Mouse (Mus musculus): ENCODE measurements at regions not wholly inside any gene's neighbourhood (a gene's known extent, or its start where the extent isn't known, plus 50 kb on each side); places are given as distances from the start of the nearest gene placed in this dataset.
"Not testable (repeated sequence)": the region's sequence is repeated elsewhere in the genome, so short reads cannot be mapped to it uniquely, and the experiment has no call there.

DNA sequence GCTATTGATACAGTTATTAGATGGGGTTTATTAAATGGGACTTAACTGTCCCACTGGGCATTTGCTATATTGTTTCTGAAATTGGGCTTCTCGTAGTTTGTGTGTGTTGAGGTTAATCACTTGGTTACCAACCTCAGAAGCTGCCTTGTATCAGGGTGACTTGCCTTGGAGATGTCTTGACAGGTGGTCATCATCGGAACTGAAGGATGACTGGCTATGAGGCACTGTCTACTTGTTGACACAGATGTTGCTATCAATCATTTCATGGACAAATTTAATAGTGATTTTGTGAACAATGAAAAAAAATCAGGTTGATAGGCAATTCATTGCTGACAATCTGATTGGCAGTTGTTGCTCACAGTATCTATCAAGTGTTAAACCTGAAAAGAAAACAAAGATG, 261.4 kb upstream of the Arhgap42 start:
- no peak overlapping the region for H3K4me3 ChIP-seq (ENCODE audit: low read length)
- no peak overlapping the region for H3K27ac ChIP-seq (ENCODE audit: low read depth, low read length)
- ATAC-seq: no peak
- no peaks in the 10 kb centered on the region for H3K4me1 ChIP-seq (ENCODE audit: control insufficient read depth, insufficient read depth, low read depth, low read length)
- H3K27me3 ChIP-seq (replicated peaks; ENCODE audit: control insufficient read depth, insufficient read depth, low read length): no peaks in the 10 kb centered on the region
- H3K9me3 ChIP-seq (ENCODE audit: control insufficient read depth, low read length): no peaks in the 10 kb centered on the region
- H3K4me2 ChIP-seq (ENCODE audit: low read length): no peak overlapping the region
- 76% methylated on average over 2 of the region's 2 CpGs for WGBS
- no peaks in the 10 kb centered on the region for H3K36me3 ChIP-seq (ENCODE audit: control insufficient read depth, insufficient read depth, low read length)
- no peak overlapping the region for H3K9ac ChIP-seq (ENCODE audit: low read depth, low read length)

DNA sequence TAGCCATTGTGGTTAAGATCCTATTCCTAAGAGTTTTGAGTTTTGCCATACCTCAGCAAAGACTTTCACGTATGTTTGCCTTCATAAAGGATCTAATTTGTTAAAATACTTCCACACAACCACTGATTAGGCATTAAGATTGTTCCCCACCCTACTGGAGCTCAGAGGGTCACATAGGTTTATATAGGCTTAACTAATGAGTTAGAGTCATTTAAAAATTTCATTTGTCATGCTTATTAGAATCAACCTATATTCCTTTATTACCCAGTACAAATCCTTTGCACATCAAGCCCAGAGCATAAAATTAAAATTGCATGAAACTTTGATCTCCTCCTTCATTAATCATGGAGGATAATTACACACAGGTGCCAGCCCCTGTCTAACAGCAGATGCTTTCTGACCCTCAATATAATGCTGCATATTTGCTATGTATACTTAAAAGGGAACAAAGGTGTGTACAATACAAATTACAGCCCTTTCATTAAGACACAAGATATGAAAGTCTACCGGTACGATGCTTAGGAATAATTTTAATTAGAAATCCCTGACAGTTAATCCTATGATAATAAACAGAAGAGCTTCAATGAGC, 254.8 kb upstream of the Arhgap42 start:
- H3K27me3 ChIP-seq (replicated peaks; ENCODE audit: control insufficient read depth, insufficient read depth, low read length): no peaks in the 10 kb centered on the region
- H3K9me3 ChIP-seq (ENCODE audit: control insufficient read depth, low read length): no peaks in the 10 kb centered on the region
- H3K27ac ChIP-seq (ENCODE audit: low read depth, low read length): no peak overlapping the region
- H3K9ac ChIP-seq (ENCODE audit: low read depth, low read length): no peak overlapping the region
- no peak overlapping the region for H3K4me2 ChIP-seq (ENCODE audit: low read length)
- 60% methylated on average over 3 of the region's 3 CpGs for WGBS
- H3K36me3 ChIP-seq (ENCODE audit: control insufficient read depth, insufficient read depth, low read length): no peaks in the 10 kb centered on the region
- H3K4me1 ChIP-seq (ENCODE audit: control insufficient read depth, insufficient read depth, low read depth, low read length): no peaks in the 10 kb centered on the region
- ATAC-seq: no peak
- H3K4me3 ChIP-seq (ENCODE audit: low read length): no peak overlapping the region

DNA sequence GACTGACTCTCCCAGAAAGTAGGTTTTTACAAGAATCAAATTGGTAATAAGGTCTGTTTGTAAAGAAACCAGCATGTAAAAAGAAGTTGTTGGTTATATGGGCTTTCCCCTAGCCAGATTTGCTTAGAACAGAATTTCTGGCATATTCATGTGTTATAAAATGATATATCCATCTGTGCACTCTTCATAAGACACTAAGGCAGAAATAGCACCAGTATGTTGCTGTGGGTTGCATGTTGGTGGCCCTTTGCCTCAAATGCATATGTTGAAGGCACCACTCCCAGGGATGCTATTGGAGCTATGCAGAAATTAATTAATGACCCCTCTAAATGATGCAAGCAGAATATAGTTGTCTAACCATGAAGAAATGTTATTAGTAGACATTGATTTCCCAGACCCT, 238.2 kb upstream of the Arhgap42 start:
- no peaks in the 10 kb centered on the region for H3K27me3 ChIP-seq (replicated peaks; ENCODE audit: control insufficient read depth, insufficient read depth, low read length)
- no peak overlapping the region for H3K4me2 ChIP-seq (ENCODE audit: low read length)
- no peak overlapping the region for H3K27ac ChIP-seq (ENCODE audit: low read depth, low read length)
- no peak for ATAC-seq
- no peak overlapping the region for H3K9ac ChIP-seq (ENCODE audit: low read depth, low read length)
- H3K4me3 ChIP-seq (ENCODE audit: low read length): no peak overlapping the region
- peaks cover 7% of the 10 kb centered on the region for H3K4me1 ChIP-seq (ENCODE audit: control insufficient read depth, insufficient read depth, low read depth, low read length)
- no peaks in the 10 kb centered on the region for H3K36me3 ChIP-seq (ENCODE audit: control insufficient read depth, insufficient read depth, low read length)
- no peaks in the 10 kb centered on the region for H3K9me3 ChIP-seq (ENCODE audit: control insufficient read depth, low read length)

DNA sequence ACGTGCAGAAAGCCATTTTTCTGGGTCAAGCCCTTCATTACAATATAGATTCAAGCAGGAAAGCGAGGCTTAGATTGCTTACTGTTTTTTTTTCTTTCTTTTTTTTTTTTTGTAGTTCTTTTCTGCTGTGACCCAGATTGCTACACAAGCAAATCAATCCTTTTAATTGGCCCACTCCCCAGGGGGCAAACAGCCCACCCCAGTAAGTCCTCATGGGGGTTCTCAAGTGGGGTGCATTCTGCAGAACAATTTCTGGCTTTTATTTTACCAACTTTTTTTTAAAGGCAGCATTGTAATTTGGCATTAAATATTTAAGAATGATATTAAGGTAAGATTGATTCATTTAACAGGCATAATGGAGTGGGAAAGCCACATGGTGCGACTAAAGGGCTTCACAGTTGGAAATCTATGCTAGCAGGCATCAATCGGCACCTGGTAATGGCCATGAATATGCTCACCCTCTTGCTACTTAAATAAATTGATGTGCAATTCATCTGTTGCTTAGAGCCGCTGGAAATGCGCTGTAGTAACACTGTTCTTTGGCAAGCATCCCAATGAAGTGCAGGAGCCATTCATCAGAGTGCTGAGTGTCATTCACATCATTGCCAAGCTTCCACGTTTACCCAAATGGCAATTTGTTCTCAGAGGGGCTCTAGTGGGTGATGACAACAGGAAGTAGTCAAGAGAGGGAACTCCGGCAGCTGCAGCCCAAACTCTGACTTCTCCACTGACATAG, 236.3 kb upstream of the Arhgap42 start:
- peak; percentile 92 for ATAC-seq
- Histone ChIP-seq H3K27ac (ENCODE audit: low read depth, low read length) (no peak overlapping the region), H3K4me2 (ENCODE audit: low read length) (peak overlapping the region; percentile 7; the same call in 1 of the 2 replicates), H3K9ac (ENCODE audit: low read depth, low read length) (no peak overlapping the region), H3K27me3 (replicated peaks; ENCODE audit: control insufficient read depth, insufficient read depth, low read length) (no peaks in the 10 kb centered on the region), H3K36me3 (ENCODE audit: control insufficient read depth, insufficient read depth, low read length) (no peaks in the 10 kb centered on the region), H3K4me1 (ENCODE audit: control insufficient read depth, insufficient read depth, low read depth, low read length) (peaks cover 7% of the 10 kb centered on the region), H3K4me3 (ENCODE audit: low read length) (no peak overlapping the region), H3K9me3 (ENCODE audit: control insufficient read depth, low read length) (no peaks in the 10 kb centered on the region)
- 22% methylated on average over 8 of the region's 8 CpGs for WGBS

DNA sequence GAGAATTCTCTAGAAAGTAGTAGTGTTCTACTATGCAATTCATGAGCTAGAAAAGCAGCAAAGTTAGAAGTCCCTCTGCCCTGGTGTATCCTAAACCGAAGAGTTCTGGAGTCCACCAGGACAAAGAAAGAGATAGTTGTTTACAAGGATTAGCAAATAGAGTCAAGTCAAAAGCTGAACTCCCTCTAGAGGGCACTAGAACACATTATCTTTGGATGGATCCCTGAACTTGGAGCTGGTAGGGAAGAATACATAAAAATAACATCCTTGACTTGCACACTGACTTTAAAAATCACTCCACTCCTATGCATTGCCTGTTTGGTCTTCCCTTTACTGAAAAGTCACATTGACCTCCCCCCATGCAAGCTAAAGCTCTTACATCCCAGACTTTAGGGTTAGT, 205.3 kb upstream of the Arhgap42 start:
- Histone ChIP-seq H3K4me2 (ENCODE audit: low read length) (no peak overlapping the region), H3K4me3 (ENCODE audit: low read length) (no peak overlapping the region), H3K27ac (ENCODE audit: low read depth, low read length) (no peak overlapping the region), H3K9me3 (ENCODE audit: control insufficient read depth, low read length) (no peaks in the 10 kb centered on the region), H3K27me3 (replicated peaks; ENCODE audit: control insufficient read depth, insufficient read depth, low read length) (no peaks in the 10 kb centered on the region), H3K4me1 (ENCODE audit: control insufficient read depth, insufficient read depth, low read depth, low read length) (no peaks in the 10 kb centered on the region), H3K9ac (ENCODE audit: low read depth, low read length) (no peak overlapping the region), H3K36me3 (ENCODE audit: control insufficient read depth, insufficient read depth, low read length) (no peaks in the 10 kb centered on the region)
- 88% methylated on average over 1 of the region's 1 CpGs for WGBS
- no peak for ATAC-seq

DNA sequence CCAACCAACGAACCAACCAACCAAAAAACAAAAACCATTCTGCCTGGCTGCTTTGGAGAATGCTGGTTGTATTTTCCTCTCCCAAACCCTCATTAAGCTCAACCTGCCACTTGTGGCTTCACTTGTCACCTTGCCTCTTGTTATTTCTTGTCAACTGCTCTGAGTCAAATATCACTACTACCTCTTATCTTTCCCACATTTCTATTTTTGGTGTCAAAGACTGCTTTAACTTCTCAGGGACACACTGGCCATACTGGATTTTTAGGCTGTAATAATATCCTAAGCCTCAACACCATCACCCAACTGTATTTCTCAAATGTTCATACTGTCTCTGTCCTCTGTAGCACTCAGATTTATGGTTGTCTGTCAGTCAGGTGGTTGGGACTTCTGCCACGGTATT, 181.4 kb upstream of the Arhgap42 start:
- no peak for ATAC-seq
- Histone ChIP-seq H3K36me3 (ENCODE audit: control insufficient read depth, insufficient read depth, low read length) (no peaks in the 10 kb centered on the region), H3K9ac (ENCODE audit: low read depth, low read length) (no peak overlapping the region), H3K4me1 (ENCODE audit: control insufficient read depth, insufficient read depth, low read depth, low read length) (no peaks in the 10 kb centered on the region), H3K4me2 (ENCODE audit: low read length) (no peak overlapping the region), H3K27ac (ENCODE audit: low read depth, low read length) (no peak overlapping the region), H3K9me3 (ENCODE audit: control insufficient read depth, low read length) (no peaks in the 10 kb centered on the region), H3K27me3 (replicated peaks; ENCODE audit: control insufficient read depth, insufficient read depth, low read length) (no peaks in the 10 kb centered on the region), H3K4me3 (ENCODE audit: low read length) (no peak overlapping the region)
- WGBS: 79% methylated on average over 2 of the region's 2 CpGs

DNA sequence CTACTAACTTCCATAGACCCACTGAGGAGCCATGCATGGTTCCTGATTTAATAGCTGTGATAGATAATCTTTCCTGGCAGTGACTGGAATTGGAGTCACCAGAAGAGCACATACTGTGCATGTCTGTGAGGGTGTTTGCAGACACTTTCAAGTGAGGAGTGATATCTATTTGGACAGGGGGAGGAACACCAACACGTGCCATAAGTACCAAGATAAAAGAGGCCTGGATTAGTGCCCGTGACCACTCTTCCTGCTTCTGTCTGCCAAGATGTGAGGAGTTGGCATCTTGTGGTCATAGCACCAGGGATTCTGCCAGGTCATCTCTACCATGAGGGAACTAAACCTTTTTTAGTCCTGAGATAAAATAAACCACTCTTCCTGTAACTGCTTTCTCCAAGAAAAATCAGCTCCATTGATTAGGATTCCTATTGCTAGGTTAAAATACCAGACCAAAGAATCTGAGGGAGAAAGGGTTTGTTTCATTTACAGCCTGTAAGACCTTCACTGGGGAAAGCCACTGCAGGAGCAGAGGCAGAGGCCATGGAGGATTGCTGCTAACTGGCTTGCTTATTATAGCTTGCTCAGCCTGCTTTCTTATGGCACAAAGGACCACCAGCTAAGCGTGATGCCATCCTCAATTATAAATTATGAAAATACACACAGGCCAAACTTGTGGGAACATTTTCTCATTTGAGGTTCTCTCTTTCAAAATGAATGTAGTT, 173.7 kb upstream of the Arhgap42 start:
- no peak overlapping the region for H3K27ac ChIP-seq (ENCODE audit: low read depth, low read length)
- peaks cover 2% of the 10 kb centered on the region; the same call in 1 of the 2 replicates for H3K9me3 ChIP-seq (ENCODE audit: control insufficient read depth, low read length)
- peak; percentile 50; the same call in 1 of the 2 replicates for ATAC-seq
- no peak overlapping the region for H3K9ac ChIP-seq (ENCODE audit: low read depth, low read length)
- 55% methylated on average over 3 of the region's 3 CpGs for WGBS
- no peaks in the 10 kb centered on the region for H3K36me3 ChIP-seq (ENCODE audit: control insufficient read depth, insufficient read depth, low read length)
- no peaks in the 10 kb centered on the region for H3K4me1 ChIP-seq (ENCODE audit: control insufficient read depth, insufficient read depth, low read depth, low read length)
- no peaks in the 10 kb centered on the region for H3K27me3 ChIP-seq (replicated peaks; ENCODE audit: control insufficient read depth, insufficient read depth, low read length)
- H3K4me2 ChIP-seq (ENCODE audit: low read length): no peak overlapping the region
- H3K4me3 ChIP-seq (ENCODE audit: low read length): no peak overlapping the region

DNA sequence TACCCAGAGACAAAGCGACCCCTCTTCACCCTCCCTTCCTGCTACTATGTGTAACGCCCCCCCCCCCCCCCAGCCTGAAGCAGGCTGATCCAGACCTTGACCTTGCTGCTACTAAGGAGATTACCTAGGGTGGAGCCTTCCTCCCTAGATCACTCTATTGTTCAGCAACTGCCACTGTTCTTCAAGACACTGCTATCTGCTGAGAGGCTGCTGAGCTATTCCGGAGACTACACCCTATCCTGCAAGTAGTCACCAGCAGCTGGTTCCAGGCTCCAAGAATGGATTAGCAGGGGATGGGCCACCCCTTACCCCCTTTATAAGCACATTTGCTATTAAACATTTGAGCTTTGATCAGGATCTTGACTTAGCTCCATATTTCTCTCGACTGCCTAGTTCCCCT, 155.3 kb upstream of the Arhgap42 start:
- not testable (repeated sequence) for H3K27ac ChIP-seq (ENCODE audit: low read depth, low read length); ATAC-seq; H3K9me3 ChIP-seq (ENCODE audit: control insufficient read depth, low read length); H3K36me3 ChIP-seq (ENCODE audit: control insufficient read depth, insufficient read depth, low read length); H3K27me3 ChIP-seq (replicated peaks; ENCODE audit: control insufficient read depth, insufficient read depth, low read length); H3K4me1 ChIP-seq (ENCODE audit: control insufficient read depth, insufficient read depth, low read depth, low read length); H3K4me3 ChIP-seq (ENCODE audit: low read length); H3K4me2 ChIP-seq (ENCODE audit: low read length); H3K9ac ChIP-seq (ENCODE audit: low read depth, low read length)
- WGBS: 79% methylated on average over 4 of the region's 4 CpGs

DNA sequence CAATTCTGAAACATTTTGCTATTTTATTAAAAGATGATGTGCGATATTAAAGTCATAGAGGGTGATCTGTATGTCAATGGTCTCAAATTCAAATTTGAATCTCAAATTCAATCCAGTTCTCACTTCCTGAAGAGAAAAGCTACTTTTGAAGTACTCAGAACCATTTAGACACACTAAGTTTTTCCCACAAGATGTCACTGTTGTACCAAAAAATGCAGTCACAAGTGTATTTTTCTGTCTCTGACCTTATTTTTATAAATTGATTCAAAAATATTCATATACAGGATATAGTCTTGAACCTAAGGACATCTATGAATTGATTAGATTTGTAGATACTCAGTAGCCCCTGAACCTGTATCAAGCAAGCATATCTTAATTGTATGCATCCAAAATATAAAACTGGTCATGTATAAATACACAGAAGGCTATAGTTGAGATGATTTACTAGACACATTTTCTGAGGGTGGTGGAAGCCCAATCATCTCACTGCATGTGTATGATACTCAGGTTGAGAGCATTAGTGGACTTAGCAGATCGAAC, 137.8 kb upstream of the Arhgap42 start:
- H3K27ac ChIP-seq (ENCODE audit: low read depth, low read length): no peak overlapping the region
- H3K36me3 ChIP-seq (ENCODE audit: control insufficient read depth, insufficient read depth, low read length): no peaks in the 10 kb centered on the region
- no peak overlapping the region for H3K4me3 ChIP-seq (ENCODE audit: low read length)
- ATAC-seq: peak; percentile 31; the same call in 1 of the 2 replicates
- H3K9ac ChIP-seq (ENCODE audit: low read depth, low read length): no peak overlapping the region
- H3K4me2 ChIP-seq (ENCODE audit: low read length): no peak overlapping the region
- no peaks in the 10 kb centered on the region for H3K9me3 ChIP-seq (ENCODE audit: control insufficient read depth, low read length)
- 83% methylated on average over 2 of the region's 2 CpGs for WGBS
- no peaks in the 10 kb centered on the region for H3K4me1 ChIP-seq (ENCODE audit: control insufficient read depth, insufficient read depth, low read depth, low read length)
- no peaks in the 10 kb centered on the region for H3K27me3 ChIP-seq (replicated peaks; ENCODE audit: control insufficient read depth, insufficient read depth, low read length)
